Mouse (Mus musculus) heart, postnatal 36 days (tissue): Measurements from ENCODE around the gene Otulinl. TPM values are rescaled to one million over a fixed set of nuclear protein-coding genes. Genes with fewer than 3 reads are reported as not detected.

Experiments
- DNase-seq, 2 experiments: peaks; one replicate each; pipeline ENCODE4 v3.0.0; 2021 to 2022
- intact Hi-C: fragments of 180-260 bp; cut with DNase I; formaldehyde crosslinking; loops from one replicate; pipeline ENCODE4 v1.15.1; 2025
- total RNA-seq, 2 experiments: library from RNA; stranded (reverse); gene quantifications; 2 replicates each; pipeline ENCODE4 v1.2.3; 2021

The Otulinl gene
- total RNA-seq, 2 experiments from 2014 or later, result 2.3 to 4.1 TPM

- intact Hi-C loops, result loop anchor here (2.0 to 5.0 kb wide), 3 partner anchors 56 to 518 kb away; no protein-coding TSS in a partner anchor
Observed at GRCm38 (mm10) chr15:27659143-27659542, 22.2 kb downstream of the Otulinl start.

GRCm38 (mm10) chr15:27658356-27658755, 23.0 kb downstream of the Otulinl start:
- no peak for DNase-seq
- intact Hi-C loops, result loop anchor here (2.0 to 5.0 kb wide), 3 partner anchors 56 to 519 kb away; no protein-coding TSS in a partner anchor

More at GRCm38 (mm10) chr15:27659143-27659542, 22.2 kb downstream of the Otulinl start:
- DNase-seq, result no peak

GRCm38 (mm10) chr15:27657866-27658265, 23.5 kb downstream of the Otulinl start:
- DNase-seq, result no peak
- intact Hi-C loops, result loop anchor here (2.0 to 5.0 kb wide), 3 partner anchors 57 to 519 kb away; no protein-coding TSS in a partner anchor

- intact Hi-C loops, result loop anchor here (5.0 kb wide), 1 partner anchor 521 kb away; no protein-coding TSS in a partner anchor
- DNase-seq, result no peak
Observed at GRCm38 (mm10) chr15:27656626-27657025, 24.8 kb downstream of the Otulinl start.

- intact Hi-C loops, result loop anchor here (5.0 kb wide), 1 partner anchor 522 kb away; no protein-coding TSS in a partner anchor
- peak in 1 of 2 experiments; percentile 55 for DNase-seq
Observed at GRCm38 (mm10) chr15:27655015-27655414, 26.4 kb downstream of the Otulinl start.

- no peak for DNase-seq
- intact Hi-C loops, result no loop called here
Observed at GRCm38 (mm10) chr15:27647686-27648085, 33.7 kb downstream of the Otulinl start.

DNA sequence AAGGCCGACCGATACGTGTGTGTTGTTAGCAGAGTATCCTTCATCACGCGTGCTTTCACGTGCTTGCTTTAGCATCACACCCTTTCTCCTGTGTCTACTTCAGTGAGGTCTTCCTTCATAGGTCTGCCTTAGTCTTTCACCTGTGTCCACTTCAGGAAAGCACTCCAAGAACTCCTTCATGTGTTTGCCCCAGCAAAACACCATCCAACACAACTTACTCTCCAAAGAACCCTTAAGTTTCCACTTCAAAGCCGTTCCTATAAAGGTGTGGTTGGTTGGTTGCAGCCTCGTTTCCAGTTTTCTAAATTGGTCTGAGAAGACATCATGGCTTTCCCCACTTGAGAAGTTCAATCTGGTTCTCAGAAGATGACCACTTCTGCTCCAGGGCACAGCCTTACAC, 34.7 kb downstream of the Otulinl start:
- no peak for DNase-seq
- intact Hi-C loops, result no loop called here

DNA sequence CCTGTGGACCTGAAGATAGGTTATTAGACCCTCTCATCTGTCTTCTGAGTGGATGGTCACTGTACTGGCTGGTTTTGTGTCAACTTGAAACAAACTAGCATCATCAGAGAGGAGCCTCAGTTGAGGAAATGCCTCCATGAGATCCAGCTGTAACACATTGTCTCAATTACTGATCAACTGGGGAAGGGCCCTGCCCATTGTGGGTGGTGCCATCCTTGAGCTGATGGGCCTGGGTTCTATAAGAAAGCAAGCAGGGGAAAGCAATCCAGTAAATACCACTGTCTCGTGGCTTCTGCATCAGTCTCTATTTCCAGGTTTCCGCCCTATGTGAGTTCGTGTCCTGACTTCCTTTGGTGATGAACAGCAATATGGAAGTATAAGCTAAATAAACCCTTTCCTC, 36.1 kb downstream of the Otulinl start:
- no peak for DNase-seq
- intact Hi-C loops, result no loop called here

DNA sequence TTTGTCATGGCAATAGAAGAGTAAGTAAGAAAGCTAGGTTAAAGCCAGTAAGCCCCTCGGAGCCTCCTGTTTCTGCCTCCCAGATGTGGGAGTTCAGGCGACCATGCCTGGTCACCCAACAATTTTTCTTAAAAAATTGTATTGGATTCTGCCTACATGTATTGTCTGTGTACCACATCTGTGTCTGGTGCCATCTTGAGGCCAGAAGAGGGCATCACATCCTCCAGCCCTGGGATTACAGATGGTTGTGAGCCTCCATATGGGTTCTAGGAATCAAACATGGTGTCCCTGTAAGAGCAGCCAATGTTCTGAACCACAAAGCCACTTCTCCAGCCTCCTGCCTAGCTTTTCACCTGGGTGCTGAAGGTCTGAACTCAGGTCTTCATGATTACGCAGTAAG, 38.5 kb downstream of the Otulinl start:
- intact Hi-C loops, result loop anchor here (2.0 kb wide), 1 partner anchor 326 kb away; no protein-coding TSS in a partner anchor
- DNase-seq, result peak; percentile 44 to 58

DNA sequence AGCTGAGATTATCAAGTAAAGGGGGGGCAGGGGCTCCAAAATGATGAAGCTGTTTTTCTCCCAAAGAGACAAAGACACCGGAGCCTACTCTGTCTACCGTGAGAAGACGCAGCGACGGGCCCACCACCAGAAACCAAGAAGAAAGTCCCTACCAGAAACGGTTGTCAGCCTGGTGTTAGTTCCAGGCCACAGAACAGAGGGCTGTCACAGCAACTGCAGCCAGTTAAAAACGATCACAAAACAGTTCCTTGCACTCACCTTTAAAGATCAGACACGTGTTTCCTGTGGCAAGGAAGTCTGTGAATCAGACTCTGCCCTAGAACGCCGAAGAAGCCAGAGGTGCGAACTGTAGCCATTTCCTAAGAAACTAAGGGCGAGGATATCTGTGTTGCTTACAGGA, 40.2 kb downstream of the Otulinl start:
- intact Hi-C loops, result no loop called here
- no peak for DNase-seq

GRCm38 (mm10) chr15:27633941-27634900, 47.2 kb downstream of the Otulinl start:
- intact Hi-C loops, result loop anchor here (5.0 kb wide), 1 partner anchor 167 kb away; the partner anchor contains the start of gene Ank
- no peak for DNase-seq

- peak; percentile 99 to 100 for DNase-seq
- intact Hi-C loops, result loop anchor here (5.0 kb wide), 1 partner anchor 163 kb away; the partner anchor contains the start of gene Ank
Observed at GRCm38 (mm10) chr15:27630601-27631383, 50.6 kb downstream of the Otulinl start, which contains the start of gene Otulin. Gene Otulin (minus strand): TSS chr15:27630693.

- intact Hi-C loops, result loop anchor here (5.0 to 10.0 kb wide), 2 partner anchors 163 to 395 kb away; partner anchors contain the start of genes Ank and Trio
- peak in 1 of 2 experiments; percentile 21 for DNase-seq
Observed at GRCm38 (mm10) chr15:27629800-27630600, 51.4 kb downstream of the Otulinl start.

DNA sequence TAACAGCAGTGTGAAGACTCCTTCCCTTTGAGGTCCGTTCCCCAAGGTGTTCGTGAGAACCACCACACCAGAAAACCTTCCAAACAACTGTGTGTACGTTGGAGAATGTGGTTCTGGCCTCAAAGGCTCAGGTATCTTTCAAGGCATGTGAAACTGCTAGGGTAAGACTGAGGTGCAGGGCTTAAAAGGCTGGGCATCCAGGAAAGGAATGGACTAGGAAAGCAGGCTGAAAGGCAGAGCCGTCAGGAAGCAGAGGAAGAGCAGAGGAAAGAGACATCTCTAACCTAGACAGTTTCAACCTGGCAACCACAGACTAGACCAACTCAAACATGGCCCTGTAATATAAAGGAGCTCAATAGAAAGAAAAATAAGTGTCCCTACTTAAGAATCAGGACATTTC, 52.3 kb downstream of the Otulinl start:
- intact Hi-C loops, result loop anchor here (10.0 kb wide), 1 partner anchor 396 kb away; the partner anchor contains the start of gene Trio
- DNase-seq, result no peak

DNA sequence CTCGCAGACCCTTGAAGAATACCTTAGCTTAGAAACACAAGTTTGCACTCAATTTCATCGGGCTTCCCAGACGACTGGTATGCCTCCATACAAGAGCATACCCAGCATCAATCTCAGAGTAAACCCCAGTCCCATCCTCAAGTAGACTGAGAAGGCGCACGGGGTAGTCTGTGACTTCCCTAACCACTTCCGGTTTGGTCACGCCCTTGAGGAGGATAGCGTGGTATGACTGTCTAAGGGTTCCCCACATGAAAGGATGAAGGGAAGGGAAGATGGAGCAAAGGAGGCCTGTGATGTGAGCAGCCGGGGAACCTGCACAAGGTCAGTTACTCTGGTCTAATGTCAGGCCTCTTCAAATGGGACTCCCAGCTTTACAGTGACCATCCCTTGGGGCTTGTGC, 53.6 kb downstream of the Otulinl start:
- intact Hi-C loops, result loop anchor here (10.0 kb wide), 1 partner anchor 397 kb away; the partner anchor contains the start of gene Trio
- no peak for DNase-seq

DNA sequence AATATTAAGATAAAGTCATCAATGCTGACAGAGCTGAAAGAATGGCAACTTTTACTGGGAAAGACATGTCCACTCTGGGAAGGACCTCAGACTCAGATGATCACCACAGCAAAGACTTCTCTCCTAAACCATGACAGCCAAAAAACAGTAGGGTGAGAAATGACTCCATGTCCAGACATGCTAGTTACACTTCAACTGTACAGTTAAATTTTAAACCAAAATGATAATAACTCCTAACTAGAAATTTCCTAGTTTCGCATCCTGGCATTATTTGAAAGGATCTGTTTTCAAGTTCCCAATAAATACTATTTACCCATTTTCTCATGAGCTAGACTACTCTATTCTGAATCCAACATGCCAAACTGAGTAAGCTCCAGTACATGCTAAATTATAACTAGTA, 55.1 kb downstream of the Otulinl start:
- intact Hi-C loops, result loop anchor here (10.0 kb wide), 1 partner anchor 398 kb away; the partner anchor contains the start of gene Trio
- DNase-seq, result no peak

GRCm38 (mm10) chr15:27625890-27626255, 55.5 kb downstream of the Otulinl start:
- intact Hi-C loops, result loop anchor here (10.0 kb wide), 1 partner anchor 399 kb away; the partner anchor contains the start of gene Trio
- no peak for DNase-seq

- intact Hi-C loops, result loop anchor here (10.0 kb wide), 1 partner anchor 400 kb away; the partner anchor contains the start of gene Trio
- no peak for DNase-seq
Observed at GRCm38 (mm10) chr15:27625014-27625889, 56.1 kb downstream of the Otulinl start.
